Mouse (Mus musculus): ENCODE measurements around the gene Diras1. TPM values are rescaled to one million over a fixed set of nuclear protein-coding genes. Genes with fewer than 3 reads are reported as not detected.

Gene Diras1
- total and polyA plus RNA-seq, 2 experiments from 2014 or later, result 95.2 to 119 TPM

- Histone ChIP-seq H3K9ac (replicated peaks; ENCODE audit: low read length, poor library complexity, severe bottlenecking) (peak within 1 kb of the TSS; percentile 90), H3K9me3 (ENCODE audit: low read length) (no peaks in the 10 kb centered on the region), H3K4me2 (ENCODE audit: low read depth, low read length, poor library complexity, severe bottlenecking) (peak within 1 kb of the TSS; percentile 65), H3K4me1 (ENCODE audit: insufficient read depth, low read length) (no peaks in the 10 kb centered on the region), H3K27ac (ENCODE audit: low read depth, low read length) (peak within 1 kb of the TSS; percentile 27; the same call in 1 of the 2 replicates), H3K27me3 (ENCODE audit: insufficient read depth, low read length) (no peaks in the 10 kb centered on the region), H3K36me3 (ENCODE audit: insufficient read depth, low read length) (peaks cover 14% of the 10 kb centered on the region), H3K4me3 (ENCODE audit: low read depth, low read length) (peak within 1 kb of the TSS; percentile 85)
- no peak for TF ChIP-seq CTCF (IDR thresholded peaks at IDR 0.05)
- DNase-seq (ENCODE audit: low spot score), result peak; percentile 100
- ATAC-seq (ENCODE audit: low FRiP score), result peak; percentile 99
- WGBS, result under 1% methylated on average over 35 of the region's 35 CpGs
Measured at GRCm38 (mm10) chr10:81036988-81037580, 11.6 kb upstream of the Diras1 start, which contains the start of gene Slc39a3. TSS of gene Slc39a3 (minus strand) at chr10:81037426.

- DNase-seq (ENCODE audit: low spot score), result no peak
- peaks cover 21% of the 10 kb centered on the region for H3K36me3 ChIP-seq (ENCODE audit: insufficient read depth, low read length)
- 82% methylated on average over 7 of the region's 7 CpGs for WGBS
- peak; percentile 55 for TF ChIP-seq CTCF (IDR thresholded peaks at IDR 0.05)
- H3K4me2 ChIP-seq (ENCODE audit: low read depth, low read length, poor library complexity, severe bottlenecking), result no peak overlapping the region
- no peaks in the 10 kb centered on the region for H3K4me1 ChIP-seq (ENCODE audit: insufficient read depth, low read length)
- H3K4me3 ChIP-seq (ENCODE audit: low read depth, low read length), result no peak overlapping the region
- H3K27ac ChIP-seq (ENCODE audit: low read depth, low read length), result no peak overlapping the region
- ATAC-seq (ENCODE audit: low FRiP score), result no peak
- no peaks in the 10 kb centered on the region for H3K9me3 ChIP-seq (ENCODE audit: low read length)
- H3K9ac ChIP-seq (replicated peaks; ENCODE audit: low read length, poor library complexity, severe bottlenecking), result no peak overlapping the region
- no peaks in the 10 kb centered on the region for H3K27me3 ChIP-seq (ENCODE audit: insufficient read depth, low read length)
Measured at GRCm38 (mm10) chr10:81036251-81036650, 10.8 kb upstream of the Diras1 start.

GRCm38 (mm10) chr10:81033586-81033985, 8.1 kb upstream of the Diras1 start:
- TF ChIP-seq CTCF (IDR thresholded peaks at IDR 0.05), result no peak
- Histone ChIP-seq H3K36me3 (ENCODE audit: insufficient read depth, low read length) (peaks cover 36% of the 10 kb centered on the region), H3K9me3 (ENCODE audit: low read length) (no peaks in the 10 kb centered on the region), H3K4me3 (ENCODE audit: low read depth, low read length) (no peak overlapping the region), H3K27ac (ENCODE audit: low read depth, low read length) (no peak overlapping the region), H3K9ac (replicated peaks; ENCODE audit: low read length, poor library complexity, severe bottlenecking) (no peak overlapping the region), H3K27me3 (ENCODE audit: insufficient read depth, low read length) (no peaks in the 10 kb centered on the region), H3K4me2 (ENCODE audit: low read depth, low read length, poor library complexity, severe bottlenecking) (no peak overlapping the region), H3K4me1 (ENCODE audit: insufficient read depth, low read length) (no peaks in the 10 kb centered on the region)
- DNase-seq (ENCODE audit: low spot score) (no peak), ATAC-seq (ENCODE audit: low FRiP score) (no peak)
- 88% methylated on average over 10 of the region's 10 CpGs for WGBS

GRCm38 (mm10) chr10:81029031-81029430, 3.6 kb upstream of the Diras1 start:
- no peak overlapping the region for H3K9ac ChIP-seq (replicated peaks; ENCODE audit: low read length, poor library complexity, severe bottlenecking)
- TF ChIP-seq CTCF (IDR thresholded peaks at IDR 0.05), result no peak
- H3K4me3 ChIP-seq (ENCODE audit: low read depth, low read length), result no peak overlapping the region
- DNase-seq (ENCODE audit: low spot score) (no peak), ATAC-seq (ENCODE audit: low FRiP score) (no peak)
- no peak overlapping the region for H3K4me2 ChIP-seq (ENCODE audit: low read depth, low read length, poor library complexity, severe bottlenecking)
- H3K27me3 ChIP-seq (ENCODE audit: insufficient read depth, low read length), result no peaks in the 10 kb centered on the region
- no peaks in the 10 kb centered on the region for H3K9me3 ChIP-seq (ENCODE audit: low read length)
- peaks cover 36% of the 10 kb centered on the region for H3K36me3 ChIP-seq (ENCODE audit: insufficient read depth, low read length)
- peaks cover 10% of the 10 kb centered on the region; the same call in 1 of the 2 replicates for H3K4me1 ChIP-seq (ENCODE audit: insufficient read depth, low read length)
- no peak overlapping the region for H3K27ac ChIP-seq (ENCODE audit: low read depth, low read length)
- WGBS, result 65% methylated on average over 10 of the region's 10 CpGs

GRCm38 (mm10) chr10:81028219-81028618, 2.8 kb upstream of the Diras1 start:
- Histone ChIP-seq H3K9ac (replicated peaks; ENCODE audit: low read length, poor library complexity, severe bottlenecking) (no peak overlapping the region), H3K36me3 (ENCODE audit: insufficient read depth, low read length) (peaks cover 34% of the 10 kb centered on the region), H3K4me3 (ENCODE audit: low read depth, low read length) (no peak overlapping the region), H3K27ac (ENCODE audit: low read depth, low read length) (no peak overlapping the region), H3K4me2 (ENCODE audit: low read depth, low read length, poor library complexity, severe bottlenecking) (no peak overlapping the region), H3K4me1 (ENCODE audit: insufficient read depth, low read length) (peaks cover 12% of the 10 kb centered on the region), H3K9me3 (ENCODE audit: low read length) (no peaks in the 10 kb centered on the region), H3K27me3 (ENCODE audit: insufficient read depth, low read length) (no peaks in the 10 kb centered on the region)
- no peak for DNase-seq (ENCODE audit: low spot score)
- no peak for ATAC-seq (ENCODE audit: low FRiP score)
- peak; percentile 13; the same call in 1 of the 2 replicates for TF ChIP-seq CTCF (IDR thresholded peaks at IDR 0.05)

DNA sequence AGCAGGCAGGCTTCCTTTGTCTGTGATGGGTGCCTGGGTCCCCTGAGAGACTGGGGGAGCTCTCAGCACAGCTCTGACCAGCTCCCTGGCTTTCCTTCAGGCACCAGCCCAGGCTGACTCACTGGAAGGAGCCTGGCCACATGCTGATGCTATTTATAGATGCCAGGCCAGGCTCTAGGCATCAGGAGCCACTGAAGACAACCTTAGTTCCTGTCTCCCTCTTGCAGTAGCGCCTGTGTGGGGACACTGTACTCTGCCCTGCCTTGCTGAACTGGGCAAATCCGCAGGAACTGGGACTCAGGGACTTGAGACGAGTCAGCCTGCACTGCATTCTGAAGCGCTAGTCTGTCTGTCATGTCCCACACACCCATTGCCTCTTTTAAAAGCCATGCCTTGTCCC, 1.9 kb upstream of the Diras1 start:
- Histone ChIP-seq H3K27me3 (ENCODE audit: insufficient read depth, low read length) (no peaks in the 10 kb centered on the region), H3K9me3 (ENCODE audit: low read length) (no peaks in the 10 kb centered on the region), H3K9ac (replicated peaks; ENCODE audit: low read length, poor library complexity, severe bottlenecking) (no peak overlapping the region), H3K4me2 (ENCODE audit: low read depth, low read length, poor library complexity, severe bottlenecking) (no peak overlapping the region), H3K4me3 (ENCODE audit: low read depth, low read length) (no peak overlapping the region), H3K4me1 (ENCODE audit: insufficient read depth, low read length) (peaks cover 12% of the 10 kb centered on the region), H3K36me3 (ENCODE audit: insufficient read depth, low read length) (peaks cover 25% of the 10 kb centered on the region), H3K27ac (ENCODE audit: low read depth, low read length) (no peak overlapping the region)
- DNase-seq (ENCODE audit: low spot score) (no peak), ATAC-seq (ENCODE audit: low FRiP score) (no peak)
- no peak for TF ChIP-seq CTCF (IDR thresholded peaks at IDR 0.05)
- WGBS, result 70% methylated on average over 4 of the region's 4 CpGs
